Mouse (Mus musculus): ENCODE measurements around the gene Cd3d. TPM values are rescaled to one million over a fixed set of nuclear protein-coding genes. Genes with fewer than 3 reads are reported as not detected.
"Not testable (repeated sequence)": the region's sequence is repeated elsewhere in the genome, so short reads cannot be mapped to it uniquely, and the experiment has no call there.

Cd3d gene
- not detected in 2 replicates for polyA plus RNA-seq (2016; fragmentation: Nextera tagmentation; extraction: Ambion mirVana)

GRCm38 (mm10) chr9:44981676-44982075 lies at the start of gene Cd3d:
Gene Cd3d (plus strand): TSS chr9:44981786.
- WGBS = 78% methylated on average over 4 of the region's 4 CpGs
- Histone ChIP-seq H3K36me3 (no peaks in the 10 kb centered on the region), H3K27ac (no peak within 1 kb of the TSS)

GRCm38 (mm10) chr9:44941756-44942155 lies 39.8 kb upstream of the Cd3d start:
- Histone ChIP-seq H3K4me2 (no peak overlapping the region), H3K27me3 (no peaks in the 10 kb centered on the region), H3K36me3 (peaks cover 86% of the 10 kb centered on the region), H3K4me1 (replicated peaks) (no peaks in the 10 kb centered on the region), H3K9me3 (no peaks in the 10 kb centered on the region), H3K27ac (no peak overlapping the region), H3K4me3 (replicated peaks) (no peak overlapping the region), H3K9ac (replicated peaks) (no peak overlapping the region)
- WGBS = 90% methylated on average over 4 of the region's 4 CpGs
- no peak for ATAC-seq (ENCODE audit: insufficient number of reproducible peaks, insufficient read depth, low FRiP score, low TSS enrichment, low read depth)

More at GRCm38 (mm10) chr9:44981676-44982075, at the start of gene Cd3d:
- Histone ChIP-seq H3K9me3 (no peaks in the 10 kb centered on the region), H3K4me1 (replicated peaks) (peaks cover 5% of the 10 kb centered on the region; the same call in 1 of the 2 replicates), H3K4me2 (no peak within 1 kb of the TSS), H3K9ac (replicated peaks) (no peak within 1 kb of the TSS), H3K4me3 (replicated peaks) (no peak within 1 kb of the TSS), H3K27me3 (peaks cover 8% of the 10 kb centered on the region; the same call in 1 of the 2 replicates)
- no peak for ATAC-seq (ENCODE audit: insufficient number of reproducible peaks, insufficient read depth, low FRiP score, low TSS enrichment, low read depth)

- peaks cover 86% of the 10 kb centered on the region for H3K36me3 ChIP-seq
- no peak overlapping the region for H3K9ac ChIP-seq (replicated peaks)
- WGBS = 93% methylated on average over 4 of the region's 4 CpGs
- no peaks in the 10 kb centered on the region for H3K4me1 ChIP-seq (replicated peaks)
- ATAC-seq (ENCODE audit: insufficient number of reproducible peaks, insufficient read depth, low FRiP score, low TSS enrichment, low read depth) = no peak
- no peak overlapping the region for H3K4me2 ChIP-seq
- no peaks in the 10 kb centered on the region for H3K27me3 ChIP-seq
- H3K9me3 ChIP-seq = no peaks in the 10 kb centered on the region
- no peak overlapping the region for H3K4me3 ChIP-seq (replicated peaks)
- H3K27ac ChIP-seq = no peak overlapping the region
These were observed 39.2 kb upstream of the Cd3d start for GRCm38 (mm10) chr9:44942421-44942820.

- ATAC-seq (ENCODE audit: insufficient number of reproducible peaks, insufficient read depth, low FRiP score, low TSS enrichment, low read depth) = no peak
- H3K9me3 ChIP-seq = no peaks in the 10 kb centered on the region
- peaks cover 91% of the 10 kb centered on the region for H3K36me3 ChIP-seq
- no peak overlapping the region for H3K27ac ChIP-seq
- H3K9ac ChIP-seq (replicated peaks) = no peak overlapping the region
- 94% methylated on average over 7 of the region's 7 CpGs for WGBS
- no peaks in the 10 kb centered on the region for H3K4me1 ChIP-seq (replicated peaks)
- H3K4me3 ChIP-seq (replicated peaks) = no peak overlapping the region
- H3K4me2 ChIP-seq = no peak overlapping the region
- no peaks in the 10 kb centered on the region for H3K27me3 ChIP-seq
These were observed 35.3 kb upstream of the Cd3d start for GRCm38 (mm10) chr9:44946185-44946695.

GRCm38 (mm10) chr9:44947836-44948235 lies 33.8 kb upstream of the Cd3d start:
- Histone ChIP-seq H3K36me3 (peaks cover 89% of the 10 kb centered on the region), H3K27me3 (no peaks in the 10 kb centered on the region), H3K27ac (no peak overlapping the region), H3K9ac (replicated peaks) (no peak overlapping the region), H3K4me2 (no peak overlapping the region), H3K9me3 (no peaks in the 10 kb centered on the region), H3K4me1 (replicated peaks) (no peaks in the 10 kb centered on the region), H3K4me3 (replicated peaks) (no peak overlapping the region)
- ATAC-seq (ENCODE audit: insufficient number of reproducible peaks, insufficient read depth, low FRiP score, low TSS enrichment, low read depth) = no peak
- 87% methylated on average over 5 of the region's 5 CpGs for WGBS

GRCm38 (mm10) chr9:44954432-44954831 lies 27.2 kb upstream of the Cd3d start:
- no peak overlapping the region for H3K4me2 ChIP-seq
- no peak overlapping the region for H3K9ac ChIP-seq (replicated peaks)
- peaks cover 80% of the 10 kb centered on the region for H3K36me3 ChIP-seq
- no peak for ATAC-seq (ENCODE audit: insufficient number of reproducible peaks, insufficient read depth, low FRiP score, low TSS enrichment, low read depth)
- WGBS = 89% methylated on average over 3 of the region's 3 CpGs
- no peaks in the 10 kb centered on the region for H3K4me1 ChIP-seq (replicated peaks)
- no peak overlapping the region for H3K4me3 ChIP-seq (replicated peaks)
- no peak overlapping the region for H3K27ac ChIP-seq
- H3K9me3 ChIP-seq = no peaks in the 10 kb centered on the region
- H3K27me3 ChIP-seq = no peaks in the 10 kb centered on the region

GRCm38 (mm10) chr9:44965126-44965832 lies 16.3 kb upstream of the Cd3d start, which contains the start of gene Ube4a:
Gene Ube4a (minus strand): TSS chr9:44965600.
- ATAC-seq (ENCODE audit: insufficient number of reproducible peaks, insufficient read depth, low FRiP score, low TSS enrichment, low read depth) = peak; percentile 89
- Histone ChIP-seq H3K36me3 (peaks cover 15% of the 10 kb centered on the region), H3K4me1 (replicated peaks) (peaks cover 14% of the 10 kb centered on the region), H3K4me2 (peak within 1 kb of the TSS; percentile 75), H3K9ac (replicated peaks) (peak within 1 kb of the TSS; percentile 73), H3K4me3 (replicated peaks) (peak within 1 kb of the TSS; percentile 72), H3K27me3 (0 out of 2 replicates have a peak, but pooled peaks cover under 1% of the 10 kb centered on the region), H3K9me3 (no peaks in the 10 kb centered on the region), H3K27ac (0 out of 2 replicates have a peak within 1 kb of the TSS, but pooled peaks have one; percentile 41)
- under 1% methylated on average over 39 of the region's 39 CpGs for WGBS

- ATAC-seq (ENCODE audit: insufficient number of reproducible peaks, insufficient read depth, low FRiP score, low TSS enrichment, low read depth) = peak; percentile 49; the same call in 1 of the 2 replicates
- Histone ChIP-seq H3K4me2 (peak overlapping the region; percentile 75), H3K27me3 (peaks cover 5% of the 10 kb centered on the region), H3K4me1 (replicated peaks) (peaks cover 14% of the 10 kb centered on the region), H3K36me3 (peaks cover 13% of the 10 kb centered on the region), H3K4me3 (replicated peaks) (peak overlapping the region; percentile 72), H3K9me3 (no peaks in the 10 kb centered on the region), H3K9ac (replicated peaks) (peak overlapping the region; percentile 32), H3K27ac (0 out of 2 replicates have a peak overlapping the region, but pooled peaks have one; percentile 41)
- 18% methylated on average over 10 of the region's 10 CpGs for WGBS
These were observed 15.6 kb upstream of the Cd3d start for GRCm38 (mm10) chr9:44965833-44966466.

- H3K36me3 ChIP-seq = peaks cover 6% of the 10 kb centered on the region
- H3K9me3 ChIP-seq = no peaks in the 10 kb centered on the region
- H3K9ac ChIP-seq (replicated peaks) = no peak overlapping the region
- no peak overlapping the region for H3K27ac ChIP-seq
- WGBS = 29% methylated on average over 3 of the region's 3 CpGs
- peaks cover 9% of the 10 kb centered on the region for H3K27me3 ChIP-seq
- H3K4me1 ChIP-seq (replicated peaks) = peaks cover 14% of the 10 kb centered on the region
- H3K4me3 ChIP-seq (replicated peaks) = no peak overlapping the region
- no peak for ATAC-seq (ENCODE audit: insufficient number of reproducible peaks, insufficient read depth, low FRiP score, low TSS enrichment, low read depth)
- H3K4me2 ChIP-seq = no peak overlapping the region
These were observed 14.8 kb upstream of the Cd3d start for GRCm38 (mm10) chr9:44966815-44967242.

GRCm38 (mm10) chr9:44967763-44968162 lies 13.8 kb upstream of the Cd3d start:
- ATAC-seq (ENCODE audit: insufficient number of reproducible peaks, insufficient read depth, low FRiP score, low TSS enrichment, low read depth); H3K9ac ChIP-seq (replicated peaks); H3K27ac ChIP-seq: not testable (repeated sequence)

GRCm38 (mm10) chr9:44969450-44969849 lies 12.1 kb upstream of the Cd3d start:
- peaks cover 26% of the 10 kb centered on the region for H3K27me3 ChIP-seq
- WGBS = 65% methylated on average over 1 of the region's 1 CpGs
- H3K27ac ChIP-seq = no peak overlapping the region
- H3K4me2 ChIP-seq = no peak overlapping the region
- H3K9me3 ChIP-seq = no peaks in the 10 kb centered on the region
- H3K9ac ChIP-seq (replicated peaks) = no peak overlapping the region
- H3K36me3 ChIP-seq = no peaks in the 10 kb centered on the region
- H3K4me3 ChIP-seq (replicated peaks) = no peak overlapping the region
- no peak for ATAC-seq (ENCODE audit: insufficient number of reproducible peaks, insufficient read depth, low FRiP score, low TSS enrichment, low read depth)
- peaks cover 10% of the 10 kb centered on the region for H3K4me1 ChIP-seq (replicated peaks)

More at GRCm38 (mm10) chr9:44967763-44968162, 13.8 kb upstream of the Cd3d start:
- peaks cover 13% of the 10 kb centered on the region for H3K27me3 ChIP-seq
- H3K9me3 ChIP-seq; H3K4me3 ChIP-seq (replicated peaks); H3K36me3 ChIP-seq; H3K4me2 ChIP-seq: not testable (repeated sequence)
- H3K4me1 ChIP-seq (replicated peaks) = peaks cover 14% of the 10 kb centered on the region
- 86% methylated on average over 5 of the region's 5 CpGs for WGBS
